Mouse (Mus musculus): ENCODE results near the gene Llph. TPM values are rescaled to one million over a fixed set of nuclear protein-coding genes. Genes with fewer than 3 reads are reported as not detected.

The Llph gene
- total RNA-seq (2021), result 10 to 100 TPM; 12.2 to 15.1 TPM
- long read RNA-seq, experiment 1, transcript Llph-201 (3 exons, 1,664 nt), result major isoform, 17 of 18 reads
- long read RNA-seq, experiment 1, partial matches to known transcripts, result 0 of 18 reads
- long read RNA-seq, experiment 1, other reads (novel, unspliced or antisense), result 0 of 18 reads
- long read RNA-seq, experiment 2, transcript Llph-201 (3 exons, 1,664 nt), result major isoform, 24 of 26 reads
- long read RNA-seq, experiment 2, partial matches to known transcripts, result 0 of 26 reads
- long read RNA-seq, experiment 2, other reads (novel, unspliced or antisense), result 1 of 26 reads

DNA sequence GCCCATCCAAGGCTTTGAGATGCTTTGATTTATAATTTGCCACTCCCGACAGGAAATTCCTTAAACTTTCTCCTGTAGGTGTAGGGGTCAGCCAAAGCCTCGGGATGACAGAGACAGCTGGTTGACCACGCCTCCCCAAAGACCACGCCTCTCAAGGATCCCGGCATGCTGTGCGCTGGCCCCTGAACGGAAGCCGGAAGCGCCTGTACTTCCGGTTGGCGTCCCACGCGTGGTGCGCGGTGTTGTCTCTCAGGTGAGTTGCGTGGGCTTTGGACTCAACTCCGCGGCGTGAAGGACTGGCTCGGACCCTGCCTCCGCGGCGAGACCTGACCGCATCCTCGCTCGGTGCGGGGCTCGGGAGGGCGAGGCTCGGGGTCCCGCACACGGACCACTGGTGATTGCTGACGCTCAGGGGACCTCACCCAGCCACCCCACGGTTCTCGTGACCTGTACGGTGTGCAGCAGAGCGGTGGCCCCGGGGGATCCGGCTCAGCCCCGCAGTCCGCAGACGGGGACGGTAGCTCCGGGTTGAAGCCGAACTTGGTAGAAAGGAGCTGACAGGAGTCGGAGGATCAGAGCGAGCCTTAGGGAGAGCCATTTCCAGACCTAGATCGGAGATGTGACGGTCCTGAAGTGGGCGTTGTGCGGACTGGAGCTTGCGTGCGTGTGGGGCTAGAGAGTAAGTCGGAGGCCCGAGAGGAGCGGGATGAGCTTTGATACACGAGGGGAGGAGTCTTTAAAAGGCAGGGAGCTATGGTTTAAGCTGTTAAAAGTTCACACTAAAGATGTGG lies at the start of gene Llph:
Llph (plus strand) TSS at position 200 of the 791 bp plus-strand sequence.
- DNase-seq, result peak; percentile 89
- intact Hi-C loops (cut with DNase I; ENCODE audit: low total_unique reads), result no loop called here

- intact Hi-C loops (cut with DNase I; ENCODE audit: low total_unique reads), result no loop called here
- DNase-seq, result no peak
Measured at GRCm38 (mm10) chr10:120182887-120183286, 44.0 kb upstream of the Llph start.

DNA sequence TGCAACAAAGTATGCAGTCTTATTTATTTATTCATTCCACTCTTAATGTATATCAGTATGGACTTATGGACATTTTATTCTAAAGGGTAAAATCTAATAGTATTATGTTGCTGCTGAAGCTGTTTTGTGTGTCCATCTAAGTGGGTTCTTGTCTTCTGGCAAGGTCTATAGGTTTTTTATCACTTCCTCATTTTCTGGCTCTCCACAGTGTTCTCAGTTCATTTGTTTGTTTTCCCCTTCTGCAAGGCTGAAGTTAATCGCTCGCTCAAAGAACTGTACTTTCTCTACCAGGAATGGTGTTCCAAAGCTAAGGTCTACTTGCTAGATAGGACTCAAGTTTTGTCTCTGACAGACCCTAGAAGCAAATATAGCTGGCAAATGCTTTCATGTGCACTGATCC lies 43.5 kb upstream of the Llph start:
- intact Hi-C loops (cut with DNase I; ENCODE audit: low total_unique reads), result no loop called here
- no peak for DNase-seq

DNA sequence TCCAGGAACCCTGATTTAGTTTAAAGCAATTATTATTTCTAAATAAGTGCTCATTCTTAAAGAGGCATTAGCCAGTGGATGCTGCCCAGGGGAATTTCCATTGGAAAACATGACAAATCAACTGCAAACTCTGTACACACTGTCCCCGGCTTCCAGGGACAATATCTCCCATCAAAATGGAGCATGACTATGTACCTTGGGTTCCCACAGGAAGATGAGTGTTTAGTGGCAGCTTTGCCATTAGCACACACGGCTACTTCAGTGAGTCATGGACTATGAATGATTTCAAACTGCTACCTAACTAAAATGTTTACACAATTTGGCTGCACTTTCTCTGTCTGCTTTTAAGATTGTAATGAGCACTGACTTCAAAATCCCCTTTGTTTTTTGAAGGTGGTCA lies 38.4 kb upstream of the Llph start:
- intact Hi-C loops (cut with DNase I; ENCODE audit: low total_unique reads), result no loop called here
- no peak for DNase-seq

GRCm38 (mm10) chr10:120189276-120189675 lies 37.6 kb upstream of the Llph start:
- no peak for DNase-seq
- intact Hi-C loops (cut with DNase I; ENCODE audit: low total_unique reads), result no loop called here

GRCm38 (mm10) chr10:120189782-120190181 lies 37.1 kb upstream of the Llph start:
- DNase-seq, result no peak
- intact Hi-C loops (cut with DNase I; ENCODE audit: low total_unique reads), result no loop called here

GRCm38 (mm10) chr10:120191165-120191564 lies 35.7 kb upstream of the Llph start:
- no peak for DNase-seq
- intact Hi-C loops (cut with DNase I; ENCODE audit: low total_unique reads), result no loop called here

DNA sequence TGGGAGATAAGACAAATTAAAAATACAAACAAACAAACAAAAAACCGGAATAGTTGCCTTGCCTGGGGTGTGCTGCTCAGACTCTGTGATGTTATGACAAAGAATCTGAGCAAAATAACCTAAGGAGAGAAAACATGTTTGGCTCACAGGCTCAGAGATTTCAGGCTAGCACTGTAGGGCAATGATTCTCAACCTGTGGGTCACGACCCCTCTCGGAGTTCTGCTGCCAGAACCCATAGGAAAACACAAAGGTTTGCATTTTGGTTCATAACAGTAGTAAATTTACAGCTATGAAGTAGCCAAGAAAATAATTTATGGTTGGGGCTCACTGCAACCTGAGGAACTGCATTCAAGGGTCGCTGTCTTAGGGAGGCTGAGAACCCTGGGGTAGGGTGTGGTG lies 34.6 kb upstream of the Llph start:
- DNase-seq, result no peak
- intact Hi-C loops (cut with DNase I; ENCODE audit: low total_unique reads), result no loop called here

DNA sequence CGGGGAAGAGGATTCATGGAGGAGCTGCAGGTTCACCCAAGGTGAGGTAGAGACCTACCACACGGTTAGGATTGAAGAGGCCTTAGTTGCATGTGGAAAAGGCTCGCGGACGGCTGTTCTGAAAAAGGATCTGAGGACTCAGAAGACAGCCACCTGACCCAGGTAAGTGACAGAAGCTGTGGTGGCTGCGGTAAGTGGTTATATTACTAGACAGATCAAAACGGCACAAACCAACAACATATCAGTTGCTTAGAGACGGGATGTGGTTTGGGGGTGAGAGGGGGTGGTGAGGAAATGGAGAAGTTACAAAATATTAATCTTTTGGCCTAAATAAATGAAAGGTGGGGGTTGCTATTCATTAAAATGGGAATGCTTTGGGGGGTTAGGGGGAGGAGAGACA lies 33.6 kb upstream of the Llph start:
- intact Hi-C loops (cut with DNase I; ENCODE audit: low total_unique reads), result no loop called here

DNA sequence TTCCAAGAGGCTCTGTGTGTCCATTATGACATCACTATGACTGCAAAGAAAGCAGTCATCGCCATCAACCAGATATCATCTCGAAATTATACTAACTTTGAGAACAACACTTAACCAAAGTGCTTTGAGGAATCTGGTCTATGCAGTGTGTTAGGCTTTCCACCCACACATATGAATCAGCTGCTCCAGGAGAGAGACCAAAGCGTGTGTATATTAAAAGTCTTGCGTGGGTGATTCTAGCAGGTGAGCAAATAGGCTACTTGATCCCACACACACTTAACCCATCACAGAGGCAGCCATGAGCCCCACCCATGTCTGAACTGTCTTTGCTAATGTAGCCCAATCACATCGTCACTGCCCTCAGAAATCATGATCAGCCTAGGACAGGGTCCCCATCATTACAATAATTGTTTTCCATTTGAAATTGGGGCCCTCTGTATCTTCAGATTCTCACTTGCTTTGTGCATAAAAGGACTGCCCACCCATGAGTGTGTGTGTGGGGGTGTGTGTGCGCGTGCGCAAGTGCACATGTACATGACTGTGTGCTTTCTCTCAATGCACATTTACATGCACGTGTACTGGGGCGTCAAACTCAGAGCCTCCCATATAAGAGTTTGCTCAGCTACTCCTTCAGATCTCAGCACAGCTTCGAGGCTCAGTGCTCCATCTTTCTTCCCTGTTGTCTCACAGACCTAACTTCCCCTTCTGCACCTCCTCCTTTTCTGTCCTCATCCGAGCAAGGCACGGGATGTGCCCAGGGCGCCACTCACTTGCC lies 29.6 kb upstream of the Llph start:
- intact Hi-C loops (cut with DNase I; ENCODE audit: low total_unique reads), result no loop called here
- no peak for DNase-seq

More for the DNA sequence above, 33.6 kb upstream of the Llph start:
- DNase-seq, result no peak

DNA sequence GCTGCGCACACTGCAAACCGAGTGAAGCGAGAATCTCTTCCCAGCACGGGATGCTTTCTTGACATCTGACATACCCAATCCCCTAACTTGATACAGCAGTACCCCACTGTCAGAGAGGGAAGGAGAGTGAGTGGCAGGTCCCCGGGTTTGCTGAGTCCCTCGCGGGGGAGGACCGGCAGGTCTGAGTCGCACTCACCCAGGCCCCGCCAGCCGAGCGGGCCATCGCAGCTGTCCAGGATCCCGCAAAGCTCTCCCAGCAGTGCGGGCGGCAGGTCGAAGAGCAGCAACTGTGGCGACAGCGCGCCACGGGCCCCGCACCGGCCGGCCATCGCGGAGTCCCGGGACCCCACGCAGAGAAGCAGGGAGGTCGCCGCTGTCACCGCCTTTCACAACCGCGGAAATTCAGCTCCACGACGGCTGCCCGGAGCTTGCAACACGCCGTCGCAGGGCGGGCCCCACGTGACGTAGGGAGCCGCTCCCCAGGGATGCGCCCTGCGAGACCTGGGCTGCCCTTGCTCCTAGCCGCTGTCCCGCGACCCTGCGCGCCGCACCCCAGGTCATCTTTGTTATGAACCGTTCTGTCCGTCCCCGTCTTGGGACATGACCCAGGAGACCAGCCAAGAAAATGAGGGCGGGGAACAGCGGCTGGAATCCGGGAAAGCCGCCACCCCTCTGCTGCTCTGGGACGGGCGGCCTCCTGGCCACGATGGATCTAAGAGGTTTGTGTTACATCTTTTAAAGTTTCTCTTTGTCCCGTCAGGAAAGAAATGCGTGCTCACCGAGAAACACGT lies 25.5 kb upstream of the Llph start, which contains the start of gene Tmbim4:
Tmbim4 (plus strand) TSS at position 460 of the 791 bp plus-strand sequence.
- DNase-seq, result peak; percentile 75
- intact Hi-C loops (cut with DNase I; ENCODE audit: low total_unique reads), result no loop called here

- intact Hi-C loops (cut with DNase I; ENCODE audit: low total_unique reads), result no loop called here
- peak; percentile 85 for DNase-seq
Measured at GRCm38 (mm10) chr10:120201961-120202402, 24.9 kb upstream of the Llph start, which contains the start of gene Irak3. Gene Irak3, minus strand, starts transcription at chr10:120202130.

DNA sequence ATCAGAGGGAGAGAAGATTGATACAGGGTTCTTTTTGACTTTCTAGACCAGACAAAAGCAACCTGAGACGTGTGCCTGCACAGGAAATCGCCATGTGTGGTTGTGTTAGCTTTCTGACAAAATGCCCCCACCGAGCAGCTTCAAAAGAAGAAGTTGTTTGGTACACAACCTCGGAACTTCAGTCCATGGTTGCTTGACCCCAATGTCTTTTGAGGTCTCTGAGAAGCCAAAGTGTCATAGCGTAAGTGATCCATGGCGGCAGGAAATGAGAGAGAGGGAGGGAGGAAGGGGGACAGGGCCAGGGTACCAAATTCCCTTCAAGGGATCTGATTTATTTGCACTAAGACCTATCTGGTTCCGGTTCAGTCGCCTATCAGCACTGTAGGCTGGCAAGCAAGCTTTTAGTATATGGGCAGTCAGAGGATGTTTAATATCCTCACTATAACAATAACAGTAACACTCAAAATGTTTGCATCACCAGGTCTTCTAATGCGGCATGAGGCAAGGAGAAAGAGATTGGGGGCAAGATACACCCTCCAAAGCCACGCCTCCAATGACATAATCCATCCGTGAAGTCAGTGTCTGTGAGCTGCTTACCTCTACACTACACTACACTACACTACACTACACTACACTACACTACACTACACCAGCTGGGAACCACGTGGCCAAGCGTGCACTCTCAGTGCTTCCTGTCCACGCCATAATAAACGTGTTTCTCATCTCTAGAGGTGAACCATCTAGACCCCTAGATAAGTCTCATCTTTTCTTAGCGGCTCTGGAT lies 24.2 kb upstream of the Llph start:
- DNase-seq, result no peak
- intact Hi-C loops (cut with DNase I; ENCODE audit: low total_unique reads), result no loop called here

DNA sequence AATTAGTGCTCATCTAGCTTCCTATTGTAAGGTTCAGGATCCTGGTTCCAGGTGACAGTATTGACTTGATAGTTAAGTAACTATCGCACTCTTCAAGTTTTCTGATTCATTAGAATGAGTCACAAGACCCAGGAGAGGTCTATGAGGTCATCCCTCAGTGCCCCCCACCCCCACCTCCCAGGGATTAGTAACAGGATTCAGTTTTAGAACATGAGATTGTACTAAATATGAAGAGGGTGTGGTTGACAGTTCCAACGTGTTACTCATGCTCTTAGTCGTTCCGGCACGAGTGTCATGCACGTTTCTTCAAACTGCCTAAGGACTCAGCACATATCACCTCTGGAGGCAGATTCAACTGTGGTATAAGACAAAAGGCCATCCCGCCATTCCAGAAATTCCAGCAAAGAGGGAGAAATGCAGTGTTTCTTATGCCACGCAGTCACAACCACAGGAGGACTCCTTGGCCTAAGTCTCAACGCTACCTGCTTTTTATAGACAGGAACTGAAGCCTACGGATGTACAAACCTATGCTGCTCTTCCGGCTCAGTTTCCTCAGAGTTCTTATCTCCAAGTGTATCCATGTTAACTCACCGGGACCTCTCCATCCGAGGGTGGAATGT lies 22.2 kb upstream of the Llph start:
- intact Hi-C loops (cut with DNase I; ENCODE audit: low total_unique reads), result no loop called here
- DNase-seq, result no peak

DNA sequence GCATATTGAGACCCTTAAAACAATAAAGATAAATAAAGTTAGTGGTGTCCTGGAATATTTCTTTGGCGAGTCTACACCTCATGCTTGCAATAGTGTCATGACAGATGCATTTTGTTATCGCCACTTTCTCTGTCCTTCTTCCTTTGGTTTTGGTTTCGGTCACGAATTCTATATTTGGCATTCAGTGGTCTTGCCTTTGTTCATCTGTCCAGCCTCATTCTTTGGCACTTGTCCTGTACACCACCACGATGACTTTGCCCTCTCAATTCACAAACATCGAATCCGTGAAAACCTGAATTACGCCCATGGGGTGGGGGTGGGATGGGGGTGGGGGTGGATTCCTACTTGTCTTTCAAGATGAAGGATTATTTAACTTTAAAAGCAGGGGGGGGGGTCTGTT lies 18.9 kb upstream of the Llph start:
- intact Hi-C loops (cut with DNase I; ENCODE audit: low total_unique reads), result no loop called here
- no peak for DNase-seq

GRCm38 (mm10) chr10:120208575-120209538 lies 18.0 kb upstream of the Llph start:
- DNase-seq, result peak; percentile 92
- intact Hi-C loops (cut with DNase I; ENCODE audit: low total_unique reads), result no loop called here

DNA sequence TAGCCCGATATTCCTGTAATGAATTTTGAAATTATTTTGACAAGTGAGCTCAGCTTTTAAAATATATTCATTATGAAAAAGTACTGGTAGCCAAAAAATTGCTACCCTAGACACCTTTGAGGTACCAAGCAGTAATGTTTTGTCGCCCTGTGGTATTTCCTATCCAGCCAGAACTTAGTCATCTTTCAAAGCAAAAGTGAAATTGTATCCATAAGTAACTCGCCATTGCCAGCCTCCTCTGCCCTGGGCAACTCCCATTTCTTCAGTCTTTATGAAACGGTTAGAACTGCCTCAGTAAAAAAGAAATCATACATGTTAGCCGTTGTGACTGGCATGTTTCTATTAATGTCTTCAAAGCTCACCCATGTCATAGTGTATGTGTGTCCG lies 17.3 kb upstream of the Llph start:
- no peak for DNase-seq
- intact Hi-C loops (cut with DNase I; ENCODE audit: low total_unique reads), result no loop called here

Measured in gastrocnemius, postnatal 14 days (tissue).